Mouse (Mus musculus): ENCODE measurements at regions not wholly inside any gene's neighbourhood (a gene's known extent, or its start where the extent isn't known, plus 50 kb on each side); places are given as distances from the start of the nearest gene placed in this dataset.

GRCm38 (mm10) chr4:53320735-53321449 is 119.3 kb upstream of the Slc44a1 start:
- no peak for DNase-seq

GRCm38 (mm10) chr4:53319051-53319450 is 121.2 kb upstream of the Slc44a1 start:
- DNase-seq, result no peak

- no peak for DNase-seq
These were observed 122.0 kb upstream of the Slc44a1 start for GRCm38 (mm10) chr4:53318181-53318580.

GRCm38 (mm10) chr4:53317453-53317824 is 122.8 kb upstream of the Slc44a1 start:
- no peak for DNase-seq

- DNase-seq, result no peak
These were observed 123.3 kb upstream of the Slc44a1 start for GRCm38 (mm10) chr4:53316796-53317452.

- DNase-seq, result no peak
These were observed 124.1 kb upstream of the Slc44a1 start for GRCm38 (mm10) chr4:53315876-53316762.

- no peak for DNase-seq
These were observed 124.9 kb upstream of the Slc44a1 start for GRCm38 (mm10) chr4:53315121-53315875.

- DNase-seq, result no peak
These were observed 126.1 kb upstream of the Slc44a1 start for GRCm38 (mm10) chr4:53314076-53314475.

GRCm38 (mm10) chr4:53307121-53307520 is 133.1 kb upstream of the Slc44a1 start:
- no peak for DNase-seq

GRCm38 (mm10) chr4:53304782-53305385 is 135.3 kb upstream of the Slc44a1 start:
- no peak for DNase-seq

GRCm38 (mm10) chr4:53304290-53304654 is 135.9 kb upstream of the Slc44a1 start:
- no peak for DNase-seq

- DNase-seq, result no peak
These were observed 136.5 kb upstream of the Slc44a1 start for GRCm38 (mm10) chr4:53303621-53304289.

- no peak for DNase-seq
These were observed 138.3 kb upstream of the Abca1 start for GRCm38 (mm10) chr4:53297975-53298374.

GRCm38 (mm10) chr4:53292606-53293005 is 132.9 kb upstream of the Abca1 start:
- no peak for DNase-seq

- peak; percentile 33 for DNase-seq
These were observed 118.2 kb upstream of the Abca1 start for GRCm38 (mm10) chr4:53277741-53278525.

GRCm38 (mm10) chr4:53270433-53270832 is 110.7 kb upstream of the Abca1 start:
- DNase-seq, result no peak

- no peak for DNase-seq
These were observed 110.3 kb upstream of the Abca1 start for GRCm38 (mm10) chr4:53269999-53270398.

- DNase-seq, result no peak
These were observed 109.7 kb upstream of the Abca1 start for GRCm38 (mm10) chr4:53269251-53269842.

GRCm38 (mm10) chr4:53264901-53265300 is 105.2 kb upstream of the Abca1 start:
- peak; percentile 77 for DNase-seq

GRCm38 (mm10) chr4:53264501-53264900 is 104.8 kb upstream of the Abca1 start:
- no peak for DNase-seq

Data from adrenal gland, adult 2 months (tissue).